Mouse (Mus musculus) forebrain, embryonic 15.5 days (tissue): Measurements from ENCODE around the gene Cobll1. TPM values are rescaled to one million over a fixed set of nuclear protein-coding genes. Genes with fewer than 3 reads are reported as not detected.

Experiments used
- ATAC-seq: fragments of 200-750 bp; cut with Nextera tagmentation; replicated peaks from 2 replicates; pipeline ENCODE4 v1.8.0; 2017; ENCODE audit warnings: mild to moderate bottlenecking, moderate TSS enrichment, moderate library complexity
- H3K27ac ChIP-seq: fragments of 300-500 bp; sonication (generic); replicated peaks from 2 replicates; pipeline ENCODE4 v1.5.1; 2015; ENCODE audit warnings: mild to moderate bottlenecking, inconsistent platforms
- H3K27me3 ChIP-seq: fragments of 300-500 bp; sonication (generic); 2 replicates; pipeline ENCODE4 v1.6.1; 2015; ENCODE audit warnings: inconsistent platforms
- H3K36me3 ChIP-seq: fragments of 300-500 bp; sonication (generic); 2 replicates; pipeline ENCODE4 v1.6.1; 2015; ENCODE audit warnings: mild to moderate bottlenecking, inconsistent platforms
- H3K4me1 ChIP-seq: fragments of 300-500 bp; sonication (generic); 2 replicates; pipeline ENCODE4 v1.6.1; 2015; ENCODE audit warnings: inconsistent platforms
- H3K4me2 ChIP-seq: fragments of 300-500 bp; sonication (generic); replicated peaks from 2 replicates; pipeline ENCODE4 v1.6.1; 2015; ENCODE audit warnings: mild to moderate bottlenecking, inconsistent platforms
- H3K4me3 ChIP-seq: fragments of 300-500 bp; sonication (generic); 2 replicates; pipeline ENCODE4 v1.5.1; 2015; ENCODE audit warnings: mild to moderate bottlenecking, inconsistent platforms
- H3K9ac ChIP-seq: fragments of 300-500 bp; sonication (generic); replicated peaks from 2 replicates; pipeline ENCODE4 v1.6.1; 2015; ENCODE audit warnings: mild to moderate bottlenecking, inconsistent platforms
- H3K9me3 ChIP-seq: fragments of 300-500 bp; sonication (generic); 2 replicates; pipeline ENCODE4 v1.6.1; 2016; ENCODE audit warnings: inconsistent platforms
- WGBS: fragments of 180-500 bp; shearing (Covaris S2); methylation state at CpG from one replicate; pipeline ENCODE4 v1.1.7; 2015; ENCODE audit warnings: mixed read lengths; 5-methylcytosine and 5-hydroxymethylcytosine counted together
- polyA plus RNA-seq: library from polyadenylated mRNA; unstranded; fragments of >200 nt; fragmentation: Nextera tagmentation; extraction: Ambion mirVana; gene quantifications from 2 replicates; pipeline ENCODE4 v1.2.1, GENCODE M21; 2015

The Cobll1 gene
- polyA plus RNA-seq, 1 experiment from 2014 or later = 2.5 TPM

- Histone ChIP-seq H3K27me3 (no peaks in the 10 kb centered on the region), H3K9ac (no peak overlapping the region), H3K4me3 (no peak overlapping the region), H3K4me1 (peaks cover 3% of the 10 kb centered on the region; the same call in 1 of the 2 replicates), H3K36me3 (no peaks in the 10 kb centered on the region), H3K27ac (no peak overlapping the region), H3K4me2 (no peak overlapping the region), H3K9me3 (no peaks in the 10 kb centered on the region)
- ATAC-seq = no peak
- 83% methylated on average over 6 of the region's 6 CpGs for WGBS
Observed at GRCm38 (mm10) chr2:65095571-65095970, 143.6 kb downstream of the Cobll1 start.

- ATAC-seq = 0 out of 2 replicates have a peak, but pooled peaks have one; percentile 51
- Histone ChIP-seq H3K27me3 (no peaks in the 10 kb centered on the region), H3K36me3 (no peaks in the 10 kb centered on the region), H3K9me3 (no peaks in the 10 kb centered on the region), H3K4me1 (peaks cover 3% of the 10 kb centered on the region; the same call in 1 of the 2 replicates), H3K4me3 (no peak overlapping the region), H3K4me2 (no peak overlapping the region), H3K27ac (no peak overlapping the region), H3K9ac (no peak overlapping the region)
- WGBS = 35% methylated on average over 2 of the region's 2 CpGs
Observed at GRCm38 (mm10) chr2:65093990-65094389, 145.2 kb downstream of the Cobll1 start.

DNA sequence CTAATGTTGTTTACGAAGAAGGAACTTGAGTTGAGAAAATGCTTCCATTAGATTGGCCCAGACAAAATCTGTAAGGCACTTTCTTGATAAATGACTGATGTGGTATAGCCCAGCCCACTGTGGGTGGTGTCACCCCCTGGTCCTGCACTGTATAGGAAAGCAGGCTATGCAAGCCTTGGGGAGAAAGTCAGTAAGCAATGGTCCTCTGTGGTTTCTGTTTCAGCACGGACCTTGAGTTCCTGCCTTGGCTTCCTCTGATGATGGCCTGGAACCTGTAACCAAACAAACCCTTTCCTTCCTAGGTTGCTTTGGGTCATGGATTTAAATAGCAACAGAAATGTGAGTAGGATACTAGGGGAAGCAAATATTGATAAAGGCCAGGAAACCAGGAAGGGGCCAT, 148.2 kb downstream of the Cobll1 start:
- peaks cover 12% of the 10 kb centered on the region for H3K4me1 ChIP-seq
- no peak overlapping the region for H3K9ac ChIP-seq
- 82% methylated on average over 2 of the region's 2 CpGs for WGBS
- no peak overlapping the region for H3K4me2 ChIP-seq
- no peaks in the 10 kb centered on the region for H3K36me3 ChIP-seq
- H3K9me3 ChIP-seq = no peaks in the 10 kb centered on the region
- no peak overlapping the region for H3K4me3 ChIP-seq
- peak; percentile 43; the same call in 1 of the 2 replicates for ATAC-seq
- no peaks in the 10 kb centered on the region for H3K27me3 ChIP-seq
- no peak overlapping the region for H3K27ac ChIP-seq

DNA sequence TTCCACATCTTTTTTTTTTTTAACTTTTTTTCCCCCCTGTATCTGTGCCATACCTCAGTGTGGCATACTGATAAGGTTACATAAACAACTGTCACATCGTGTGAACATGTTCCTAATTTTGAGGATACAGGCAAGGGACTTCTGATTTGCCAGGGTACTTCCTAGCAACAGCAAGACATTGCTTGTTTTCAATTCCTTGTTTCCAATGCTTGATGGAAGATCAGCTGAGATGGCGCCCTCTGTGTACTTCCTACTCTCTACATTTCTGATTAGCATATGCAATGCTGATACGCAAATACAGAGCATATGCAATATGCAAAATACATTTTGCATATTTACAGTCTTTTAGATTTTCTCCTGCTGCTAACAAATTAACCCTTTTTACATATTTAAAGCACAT, 152.0 kb downstream of the Cobll1 start:
- peaks cover 8% of the 10 kb centered on the region for H3K4me1 ChIP-seq
- ATAC-seq = no peak; the same call in 1 of the 2 replicates
- H3K27me3 ChIP-seq = no peaks in the 10 kb centered on the region
- H3K4me2 ChIP-seq = no peak overlapping the region
- H3K4me3 ChIP-seq = no peak overlapping the region
- H3K27ac ChIP-seq = no peak overlapping the region
- H3K9ac ChIP-seq = no peak overlapping the region
- WGBS = 57% methylated on average over 3 of the region's 3 CpGs
- no peaks in the 10 kb centered on the region for H3K36me3 ChIP-seq
- no peaks in the 10 kb centered on the region for H3K9me3 ChIP-seq

DNA sequence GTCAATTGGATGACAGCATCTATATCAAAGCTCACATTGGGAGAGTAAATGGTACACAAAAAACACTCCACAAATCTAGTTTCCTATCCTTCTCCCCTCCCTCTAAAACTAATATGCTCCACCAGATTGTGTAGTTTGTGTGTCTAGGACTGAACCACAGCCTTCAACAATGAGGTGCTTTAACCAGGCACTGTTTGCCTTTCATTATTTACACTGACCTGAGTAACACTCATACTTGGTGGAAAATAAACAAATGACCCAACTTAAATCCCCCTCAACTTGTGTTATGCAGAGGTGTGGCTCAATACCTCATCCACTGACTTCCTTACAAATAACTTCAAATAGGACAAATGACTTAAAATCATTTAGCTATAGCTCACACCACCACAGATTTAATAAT, 155.8 kb downstream of the Cobll1 start:
- ATAC-seq = no peak

DNA sequence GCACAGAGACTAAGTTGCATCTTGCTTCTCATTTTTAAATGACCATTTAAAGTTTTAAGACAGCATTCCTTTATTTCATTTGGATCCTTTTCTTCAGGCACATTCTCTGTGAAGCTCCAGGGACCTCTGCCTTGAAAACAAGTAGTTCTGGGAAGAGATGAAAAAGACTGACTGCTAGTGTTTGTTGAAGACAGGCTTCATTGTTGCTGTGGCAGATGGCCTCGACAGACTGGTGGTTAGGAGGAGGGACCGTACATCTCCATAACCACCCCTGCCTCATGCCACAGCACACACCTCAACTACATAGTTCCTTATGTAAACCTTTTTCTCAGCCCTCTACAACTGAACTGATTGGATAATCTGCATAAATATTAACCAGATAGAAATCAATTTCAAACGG, 161.7 kb downstream of the Cobll1 start:
- no peak for ATAC-seq
- WGBS = 67% methylated on average over 3 of the region's 3 CpGs
- no peak overlapping the region for H3K9ac ChIP-seq

More for the DNA sequence above, 155.8 kb downstream of the Cobll1 start:
- H3K36me3 ChIP-seq = no peaks in the 10 kb centered on the region
- no peak overlapping the region for H3K4me2 ChIP-seq
- H3K27me3 ChIP-seq = no peaks in the 10 kb centered on the region
- no peak overlapping the region for H3K9ac ChIP-seq
- H3K4me1 ChIP-seq = peaks cover 8% of the 10 kb centered on the region
- H3K27ac ChIP-seq = no peak overlapping the region
- no peak overlapping the region for H3K4me3 ChIP-seq
- no peaks in the 10 kb centered on the region for H3K9me3 ChIP-seq

GRCm38 (mm10) chr2:65075840-65076239, 163.4 kb downstream of the Cobll1 start:
- Histone ChIP-seq H3K36me3 (no peaks in the 10 kb centered on the region), H3K9me3 (no peaks in the 10 kb centered on the region), H3K9ac (no peak overlapping the region), H3K27ac (no peak overlapping the region), H3K4me1 (no peaks in the 10 kb centered on the region), H3K4me3 (no peak overlapping the region), H3K4me2 (no peak overlapping the region), H3K27me3 (no peaks in the 10 kb centered on the region)
- WGBS = 97% methylated on average over 5 of the region's 5 CpGs
- ATAC-seq = no peak

More for the DNA sequence above, 161.7 kb downstream of the Cobll1 start:
- Histone ChIP-seq H3K4me3 (no peak overlapping the region), H3K36me3 (no peaks in the 10 kb centered on the region), H3K9me3 (no peaks in the 10 kb centered on the region), H3K4me2 (no peak overlapping the region), H3K4me1 (no peaks in the 10 kb centered on the region), H3K27me3 (no peaks in the 10 kb centered on the region), H3K27ac (no peak overlapping the region)

GRCm38 (mm10) chr2:65075431-65075830, 163.8 kb downstream of the Cobll1 start:
- no peak overlapping the region for H3K27ac ChIP-seq
- 81% methylated on average over 4 of the region's 4 CpGs for WGBS
- H3K4me3 ChIP-seq = no peak overlapping the region
- no peaks in the 10 kb centered on the region for H3K9me3 ChIP-seq
- H3K36me3 ChIP-seq = no peaks in the 10 kb centered on the region
- H3K4me1 ChIP-seq = no peaks in the 10 kb centered on the region
- no peaks in the 10 kb centered on the region for H3K27me3 ChIP-seq
- H3K4me2 ChIP-seq = no peak overlapping the region
- no peak overlapping the region for H3K9ac ChIP-seq
- ATAC-seq = no peak

DNA sequence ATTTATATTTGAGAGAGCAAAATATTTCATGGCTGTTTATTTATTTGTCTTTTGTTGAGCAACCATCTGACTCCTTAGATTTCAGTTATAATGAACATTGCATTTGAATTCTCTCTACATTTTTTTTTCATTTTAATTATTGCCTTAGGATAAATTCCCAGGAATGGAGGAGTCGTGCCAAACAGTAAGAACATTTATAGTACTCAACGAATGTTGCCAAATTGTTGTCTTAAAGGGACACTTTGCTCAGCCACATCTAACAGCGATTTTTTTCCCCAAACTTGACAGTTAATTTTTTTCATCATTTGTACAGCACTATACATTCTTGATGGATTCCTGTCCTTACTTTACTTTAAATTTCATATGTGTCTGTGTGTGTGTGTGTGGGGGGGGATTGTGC, 167.0 kb downstream of the Cobll1 start:
- Histone ChIP-seq H3K9ac (no peak overlapping the region), H3K4me2 (no peak overlapping the region), H3K9me3 (no peaks in the 10 kb centered on the region), H3K4me1 (no peaks in the 10 kb centered on the region), H3K4me3 (no peak overlapping the region), H3K36me3 (no peaks in the 10 kb centered on the region), H3K27ac (no peak overlapping the region), H3K27me3 (no peaks in the 10 kb centered on the region)
- ATAC-seq = no peak
- 70% methylated on average over 3 of the region's 3 CpGs for WGBS

DNA sequence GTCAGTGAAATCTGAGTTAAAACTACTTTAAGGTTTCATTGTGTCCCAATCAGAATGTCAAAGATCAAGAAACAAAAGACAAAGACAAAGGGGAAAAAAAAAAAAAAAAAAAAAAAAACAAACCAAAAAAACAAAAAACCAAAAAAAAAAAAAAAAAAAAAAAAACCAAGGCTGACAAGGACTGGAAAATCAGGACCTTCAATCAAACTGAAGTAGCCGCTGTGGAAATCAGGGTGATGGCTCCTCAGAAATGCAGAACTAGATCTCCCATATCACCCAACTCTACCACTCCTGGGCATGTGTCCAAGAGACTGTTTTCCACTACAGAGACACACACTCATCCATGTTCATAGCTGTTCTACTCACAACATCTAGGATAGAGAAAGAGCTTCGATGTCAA, 185.4 kb downstream of the Cobll1 start:
- Histone ChIP-seq H3K4me1 (no peaks in the 10 kb centered on the region), H3K4me3 (no peak overlapping the region), H3K9ac (no peak overlapping the region), H3K4me2 (no peak overlapping the region), H3K36me3 (no peaks in the 10 kb centered on the region), H3K27ac (no peak overlapping the region), H3K27me3 (no peaks in the 10 kb centered on the region), H3K9me3 (no peaks in the 10 kb centered on the region)
- 91% methylated on average over 2 of the region's 2 CpGs for WGBS
- ATAC-seq = no peak

DNA sequence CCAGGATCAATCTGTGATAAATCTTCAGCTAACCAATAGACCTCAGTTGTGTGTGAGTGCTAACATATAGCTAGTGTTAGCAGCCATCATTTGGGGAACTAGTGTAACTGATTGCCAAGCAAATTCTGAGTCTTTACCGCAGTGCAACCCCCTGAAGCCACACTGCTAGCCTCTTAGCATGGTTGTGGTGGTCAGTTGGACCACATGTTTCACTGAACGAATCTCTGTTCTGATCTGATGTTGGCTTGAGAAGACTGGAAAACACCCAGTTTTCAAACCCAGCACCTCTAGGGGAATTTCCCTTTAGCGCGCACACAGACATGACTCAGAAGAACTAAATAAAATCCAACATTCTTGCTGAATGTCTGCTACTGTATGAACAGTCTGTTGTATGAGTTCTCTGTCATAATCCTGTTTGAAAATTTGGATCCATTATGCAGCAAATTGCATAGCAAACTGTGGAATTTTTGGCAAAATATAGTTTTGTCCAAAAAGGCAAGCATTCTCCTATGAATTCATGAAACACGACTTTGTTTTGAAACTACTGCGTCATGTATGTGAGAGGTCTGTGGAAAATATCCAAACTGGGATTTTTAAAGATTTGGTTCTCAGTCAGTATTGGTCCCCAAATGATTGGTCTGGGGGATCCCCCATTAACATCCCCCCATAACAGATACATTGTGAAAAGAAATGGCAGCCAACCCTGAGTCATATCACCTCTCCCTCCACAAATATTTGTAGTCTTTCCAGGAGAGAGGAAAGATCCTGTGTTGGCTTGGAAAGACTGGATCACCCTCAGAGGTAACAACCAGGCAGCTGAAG, 186.8 kb downstream of the Cobll1 start:
- Histone ChIP-seq H3K4me2 (no peak overlapping the region), H3K36me3 (no peaks in the 10 kb centered on the region), H3K4me1 (no peaks in the 10 kb centered on the region), H3K27me3 (no peaks in the 10 kb centered on the region), H3K4me3 (no peak overlapping the region), H3K9ac (no peak overlapping the region), H3K27ac (no peak overlapping the region), H3K9me3 (no peaks in the 10 kb centered on the region)
- ATAC-seq = no peak
- 94% methylated on average over 6 of the region's 6 CpGs for WGBS

GRCm38 (mm10) chr2:65050776-65051175, 188.4 kb downstream of the Cobll1 start:
- H3K4me2 ChIP-seq = no peak overlapping the region
- no peaks in the 10 kb centered on the region for H3K36me3 ChIP-seq
- no peaks in the 10 kb centered on the region for H3K27me3 ChIP-seq
- WGBS = 95% methylated on average over 3 of the region's 3 CpGs
- H3K4me1 ChIP-seq = no peaks in the 10 kb centered on the region
- no peak overlapping the region for H3K9ac ChIP-seq
- no peak overlapping the region for H3K27ac ChIP-seq
- no peak for ATAC-seq
- H3K4me3 ChIP-seq = no peak overlapping the region
- H3K9me3 ChIP-seq = no peaks in the 10 kb centered on the region
